Mouse (Mus musculus) 416B (cell line): ENCODE measurements around the gene Bphl.

Experiments used
- DNase-seq: peaks from one replicate; pipeline ENCODE4 v3.0.0; 2011; ENCODE audit warnings: low read depth

Bphl gene

DNA sequence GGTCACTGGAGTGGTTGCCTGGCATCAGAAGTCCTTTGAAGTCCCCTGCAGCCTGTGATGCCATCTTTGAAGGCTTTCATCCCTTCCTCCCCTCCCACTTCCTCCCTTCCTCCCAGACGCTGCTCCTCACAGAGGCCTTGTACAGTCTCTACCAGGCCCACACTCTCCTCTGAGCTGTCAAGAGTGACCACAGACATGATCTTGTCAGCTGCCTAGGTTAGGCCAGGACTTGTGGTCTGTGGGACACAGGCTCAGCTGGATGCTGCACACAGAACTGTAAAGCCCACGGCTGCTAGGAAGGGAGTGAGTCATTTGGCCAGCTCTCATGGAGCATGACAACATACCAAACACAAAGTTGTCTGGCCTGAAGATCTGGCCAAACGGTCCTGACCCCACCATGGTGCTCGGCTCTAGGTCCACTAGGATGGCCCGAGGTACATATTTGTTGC, 50.8 kb downstream of the Bphl start:
- peak; percentile 63 for DNase-seq

DNA sequence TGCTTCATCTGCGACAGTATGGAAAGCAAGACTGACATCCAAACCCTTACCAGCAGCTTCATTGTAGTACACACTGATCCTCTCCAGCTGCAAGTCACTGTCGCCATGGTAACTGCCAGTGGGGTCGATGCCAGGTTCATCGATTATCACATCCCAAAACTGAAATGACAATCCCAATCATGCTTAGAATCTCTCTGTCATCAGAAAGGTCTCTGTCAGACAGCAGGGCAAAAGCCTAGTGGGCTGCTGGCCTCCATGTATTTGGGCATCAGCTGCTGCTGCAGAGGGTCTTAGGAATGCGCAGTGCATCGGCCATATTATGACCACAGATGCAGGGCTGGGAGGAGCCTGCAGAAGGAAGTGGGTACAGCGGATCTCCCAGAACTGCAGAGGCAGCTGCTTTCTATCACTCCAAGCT, 51.5 kb downstream of the Bphl start:
- no peak for DNase-seq

DNA sequence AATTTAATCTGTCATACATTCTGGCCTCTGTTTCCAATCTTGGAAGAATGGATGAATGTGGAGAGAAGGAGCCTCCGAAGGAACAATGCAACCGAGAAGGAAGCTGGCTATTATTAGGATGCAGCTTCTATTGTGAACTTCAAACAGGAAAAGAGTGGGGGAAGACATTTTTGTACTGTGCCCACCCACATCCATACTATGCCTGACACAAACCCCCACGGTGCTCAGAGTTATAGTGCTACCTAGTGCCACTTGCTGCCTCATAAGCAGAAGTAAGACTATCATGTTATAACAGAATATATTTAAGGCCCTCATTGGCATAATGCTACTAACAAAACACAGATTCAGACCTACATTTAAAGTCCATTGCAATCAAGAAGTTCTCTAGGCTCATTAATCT, 52.0 kb downstream of the Bphl start:
- DNase-seq: no peak

DNA sequence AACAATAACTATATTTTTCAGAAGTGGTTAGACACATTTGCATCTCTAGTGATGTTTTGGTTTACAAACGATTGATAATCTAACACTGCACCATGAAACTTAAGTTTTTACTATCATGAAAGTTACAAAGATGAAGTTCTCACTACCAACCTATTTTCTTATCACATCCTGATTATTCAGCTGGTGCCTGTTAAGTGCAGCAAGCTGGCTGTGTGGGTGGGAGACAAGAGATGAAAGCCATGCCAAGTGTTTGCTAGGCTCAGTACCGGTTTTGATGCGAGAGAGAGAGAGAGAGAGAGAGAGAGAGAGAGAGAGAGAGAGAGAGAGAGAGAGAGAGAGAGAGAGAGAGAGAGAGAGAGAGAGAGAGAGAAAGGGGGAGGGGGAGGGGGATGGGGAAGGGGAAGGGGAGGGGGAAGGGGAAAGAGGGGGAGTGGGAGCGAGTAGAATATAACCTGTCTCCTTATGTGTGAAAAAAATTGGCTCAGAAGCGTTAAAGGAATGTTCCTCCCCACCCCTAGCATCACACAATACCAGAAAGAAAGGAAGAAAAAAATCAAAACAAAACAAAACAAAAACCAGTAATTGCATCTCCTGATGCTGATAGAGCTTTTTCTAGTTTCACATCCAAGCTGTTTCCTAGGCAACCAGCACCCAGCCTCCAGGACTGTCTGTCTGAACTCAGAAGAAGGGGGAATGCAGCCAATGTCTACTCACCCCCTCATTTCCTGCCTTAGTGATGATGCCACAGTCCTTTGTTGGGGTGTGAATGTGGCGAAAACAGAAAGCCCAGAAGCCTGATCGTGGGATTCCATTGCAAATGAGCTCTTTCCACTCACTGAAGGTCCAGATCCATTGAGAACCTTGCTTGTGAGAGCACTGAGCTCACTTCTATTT, 58.4 kb downstream of the Bphl start:
- no peak for DNase-seq

DNA sequence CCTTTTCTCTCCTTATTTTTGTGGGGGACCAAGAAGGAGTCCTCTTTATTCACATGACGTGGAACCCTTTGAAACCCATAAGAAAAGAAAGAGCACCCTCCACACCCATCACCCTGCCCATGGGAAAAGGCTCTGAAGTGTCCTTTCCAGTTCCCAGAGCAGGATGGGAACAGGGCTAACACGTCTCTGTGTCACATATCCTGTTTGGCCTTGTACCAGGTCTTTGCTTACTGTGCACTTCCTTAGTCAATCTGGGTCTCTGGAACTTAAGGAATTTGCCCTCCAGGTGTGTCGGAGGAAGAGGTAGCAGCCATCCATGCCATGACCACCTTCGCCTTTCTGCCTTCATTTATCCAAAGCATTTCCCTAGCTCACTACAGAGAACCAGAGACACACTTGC, 59.1 kb downstream of the Bphl start:
- DNase-seq: no peak

DNA sequence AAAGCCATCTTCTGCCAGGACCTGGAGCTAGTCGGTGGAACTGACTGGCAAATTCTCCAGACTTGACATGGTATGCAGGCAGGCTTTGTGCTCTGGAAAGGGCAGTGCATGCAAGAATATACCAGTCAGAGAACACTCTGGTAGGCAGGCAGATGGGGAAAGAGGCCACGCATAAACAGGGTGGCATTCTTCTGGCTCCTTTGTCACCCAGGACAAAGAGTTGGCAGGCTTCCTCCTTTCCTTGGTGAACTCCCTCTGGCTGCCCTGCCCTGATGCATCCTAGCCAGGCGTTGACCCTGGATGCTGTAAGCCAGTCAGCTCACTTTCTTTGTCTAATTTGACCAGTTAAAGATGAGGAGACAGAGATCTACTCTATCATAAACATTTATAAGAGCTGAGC, 59.7 kb downstream of the Bphl start:
- no peak for DNase-seq

DNA sequence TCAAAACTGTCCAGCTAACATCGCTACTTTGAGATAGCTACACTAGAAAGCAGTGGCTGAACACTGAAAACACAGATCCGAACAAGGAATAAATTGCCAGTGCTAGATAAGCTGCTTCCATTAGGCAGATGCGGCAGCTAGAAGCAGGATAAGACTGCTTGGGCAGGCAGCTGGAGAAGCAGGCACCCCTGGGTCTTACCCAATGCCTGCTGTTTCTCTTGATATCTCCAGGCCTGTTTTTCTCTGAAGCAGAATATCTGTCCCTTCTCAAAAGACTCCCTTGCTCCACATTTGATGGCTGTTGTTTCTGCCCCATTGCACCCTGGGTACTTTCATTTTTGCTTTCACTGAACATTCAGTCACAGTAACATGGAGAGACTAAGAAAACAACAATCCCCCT, 63.3 kb downstream of the Bphl start:
- no peak for DNase-seq

DNA sequence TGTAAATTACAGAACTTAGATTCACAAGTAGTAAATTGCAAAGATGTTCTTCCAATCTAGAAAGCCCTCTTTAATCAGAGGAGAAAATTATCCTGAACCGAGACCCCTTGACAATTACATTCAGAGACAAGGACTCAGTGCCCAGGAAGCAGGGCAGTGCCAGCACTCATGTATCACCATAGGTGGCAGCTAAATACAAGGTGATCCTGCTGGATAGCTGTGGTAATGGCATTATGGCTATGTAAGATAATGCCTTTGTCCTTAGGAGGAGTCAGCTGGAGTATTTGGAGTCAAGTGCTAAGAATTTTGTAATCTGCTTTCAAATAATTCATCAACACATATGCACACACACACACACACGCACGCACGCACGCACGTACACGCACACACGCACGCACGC, 63.9 kb downstream of the Bphl start:
- DNase-seq: no peak

DNA sequence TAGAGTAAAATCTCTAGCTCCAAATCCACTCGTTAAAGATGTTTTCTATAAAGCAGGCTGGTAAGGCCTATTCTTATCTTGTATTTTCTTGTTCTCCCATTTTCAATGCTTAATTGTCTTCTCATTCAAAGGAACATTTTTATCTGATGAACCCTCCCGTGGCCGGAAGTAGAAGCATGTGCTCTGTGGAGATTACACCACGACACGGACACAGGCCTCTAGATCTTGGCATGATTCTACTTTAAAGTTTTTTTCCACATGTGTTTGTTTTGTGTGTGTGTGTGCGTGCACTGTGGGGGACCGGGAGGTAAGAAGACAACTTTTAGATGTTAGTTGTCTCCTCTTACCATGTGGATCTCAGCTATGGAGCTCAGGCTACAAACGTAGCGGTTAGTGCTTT, 64.5 kb downstream of the Bphl start:
- peak; percentile 70 for DNase-seq

DNA sequence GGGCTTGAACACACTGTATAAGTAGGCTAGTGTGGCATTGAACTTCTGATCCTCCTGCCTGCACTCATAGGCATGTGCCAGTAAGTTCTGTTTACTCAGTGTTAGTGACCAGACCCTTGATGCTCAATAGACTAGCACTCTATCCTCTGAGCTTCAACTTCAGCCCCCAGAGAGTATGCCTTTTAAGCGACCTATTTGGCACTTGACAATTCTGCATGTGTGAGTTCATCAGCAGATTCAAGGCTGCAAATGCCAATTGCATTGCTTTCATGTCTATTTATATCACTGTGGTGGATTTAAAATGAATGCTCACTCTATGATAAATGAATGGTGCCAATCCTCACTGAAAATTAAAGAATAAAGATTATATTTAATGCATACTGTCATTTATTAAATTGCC, 68.0 kb downstream of the Bphl start:
- DNase-seq: no peak

DNA sequence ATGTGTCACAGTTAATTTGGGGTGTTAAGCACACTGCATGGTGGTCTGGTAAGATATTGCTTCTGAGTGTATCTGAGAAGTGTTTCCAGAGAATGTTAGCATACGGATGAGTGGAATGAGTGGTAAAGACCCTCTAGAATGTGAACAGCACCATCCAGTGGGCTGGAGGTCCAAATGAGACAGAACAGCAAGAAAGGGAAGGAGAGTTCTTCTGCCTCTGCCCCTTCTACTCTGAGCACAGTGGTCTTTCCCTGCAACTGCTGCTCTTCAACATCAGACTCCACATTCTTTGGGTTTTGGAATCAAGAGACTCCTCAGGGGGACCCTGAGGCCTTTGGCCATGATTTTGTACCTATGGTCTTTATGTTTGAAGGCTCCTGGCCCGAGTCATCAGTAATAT, 68.9 kb downstream of the Bphl start:
- no peak for DNase-seq

DNA sequence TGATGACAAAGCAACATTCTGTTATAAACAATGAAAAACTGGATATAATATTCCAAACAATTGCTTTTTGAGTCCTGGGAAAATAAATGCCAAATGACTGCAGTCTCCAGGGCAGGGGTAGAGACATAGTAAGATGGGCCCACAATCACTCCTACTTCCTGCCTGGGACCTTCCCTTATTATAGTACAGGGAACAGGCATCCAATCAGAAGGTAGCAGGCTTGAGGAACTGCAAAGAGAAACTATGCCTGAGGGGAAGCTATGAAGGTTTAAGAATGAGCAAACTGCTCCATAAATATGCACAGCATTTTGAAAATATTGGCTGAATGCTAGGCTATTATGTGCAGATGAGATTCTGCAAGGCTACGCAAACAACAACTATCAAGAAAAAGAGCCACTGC, 69.6 kb downstream of the Bphl start:
- DNase-seq: no peak

DNA sequence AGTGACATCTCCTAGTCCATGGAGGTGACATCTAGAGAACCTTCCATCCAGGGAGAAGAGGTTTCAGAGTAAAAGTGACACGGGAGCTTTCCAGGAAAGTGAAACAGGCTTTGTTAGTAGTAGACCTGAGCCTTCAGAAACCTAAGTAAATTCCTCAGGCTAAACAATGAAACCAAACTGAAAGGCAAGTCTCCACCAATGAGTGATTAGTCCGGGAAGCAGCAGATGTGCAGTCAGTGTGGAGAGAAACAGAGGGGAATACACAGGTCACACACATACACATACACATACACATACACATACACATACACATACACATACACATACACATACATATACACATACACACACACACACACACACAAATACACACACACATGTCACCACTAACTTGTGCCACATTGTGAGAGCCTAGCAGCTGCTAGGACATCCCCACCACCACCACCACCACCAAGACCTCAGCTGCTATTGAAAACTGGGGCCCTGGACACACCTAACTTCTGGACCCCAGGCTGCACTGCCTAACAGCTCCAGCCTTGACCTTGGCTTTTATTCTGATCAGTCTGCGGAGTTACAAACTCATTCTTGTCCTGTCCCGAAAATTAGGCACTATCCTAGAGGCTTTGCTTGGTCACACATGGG, 71.8 kb downstream of the Bphl start:
- no peak for DNase-seq

DNA sequence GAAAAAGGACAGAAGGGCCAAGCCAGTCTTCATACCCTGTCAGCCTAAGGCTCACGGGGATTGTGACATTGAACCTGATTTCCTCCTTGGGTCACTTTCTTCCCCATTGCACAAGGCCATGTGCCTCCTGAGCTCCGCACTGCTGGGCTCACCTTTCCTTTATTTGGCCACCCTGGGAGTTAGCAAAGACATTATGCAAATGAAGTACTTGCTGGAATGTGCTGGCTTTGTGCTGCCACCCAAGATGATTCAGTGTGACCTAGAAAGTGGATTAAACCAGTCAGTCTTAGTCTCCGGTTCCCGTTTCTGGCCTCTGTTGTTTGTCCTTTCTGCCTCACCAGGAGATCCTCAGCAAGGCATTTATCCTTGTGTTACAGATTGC, 72.3 kb downstream of the Bphl start:
- DNase-seq: no peak

DNA sequence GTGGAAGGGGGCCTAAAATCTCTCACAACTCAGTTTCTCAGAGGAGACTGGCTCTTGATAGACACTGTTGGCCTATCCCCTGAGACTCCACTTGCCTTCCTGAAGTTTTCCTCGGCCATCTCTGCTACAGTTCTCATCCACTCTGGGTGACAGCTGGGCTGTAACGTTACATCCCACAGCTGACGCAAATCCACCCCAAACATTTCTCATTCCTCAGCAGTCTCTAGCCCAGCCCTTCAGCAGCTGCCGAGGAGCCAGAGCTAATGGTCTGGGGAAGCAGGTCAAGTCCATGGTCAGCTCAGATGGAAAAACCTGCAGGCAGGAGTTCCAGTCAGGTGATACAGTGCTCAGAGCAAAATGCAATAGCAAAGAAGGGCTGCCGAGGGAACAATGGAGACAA, 73.6 kb downstream of the Bphl start:
- no peak for DNase-seq

DNA sequence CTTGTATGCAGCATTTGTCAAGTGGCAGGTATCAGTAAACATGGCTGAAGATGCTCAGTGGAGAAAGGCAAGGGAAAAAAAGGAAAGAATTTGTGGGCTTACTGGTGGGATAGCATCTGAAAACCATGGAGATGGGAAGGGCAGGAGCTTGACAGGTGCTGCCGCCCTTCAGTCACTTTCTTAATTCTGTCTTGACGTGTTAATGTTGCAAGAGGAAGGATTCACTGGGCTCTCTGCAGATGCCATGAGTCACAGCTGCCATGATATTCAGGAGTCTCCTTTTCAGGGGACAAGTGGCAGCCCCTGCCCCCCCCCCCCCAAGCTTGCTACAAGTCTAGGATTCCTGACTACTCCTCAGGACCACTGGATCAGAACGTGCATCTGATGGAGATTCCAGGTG, 74.5 kb downstream of the Bphl start:
- DNase-seq: no peak

DNA sequence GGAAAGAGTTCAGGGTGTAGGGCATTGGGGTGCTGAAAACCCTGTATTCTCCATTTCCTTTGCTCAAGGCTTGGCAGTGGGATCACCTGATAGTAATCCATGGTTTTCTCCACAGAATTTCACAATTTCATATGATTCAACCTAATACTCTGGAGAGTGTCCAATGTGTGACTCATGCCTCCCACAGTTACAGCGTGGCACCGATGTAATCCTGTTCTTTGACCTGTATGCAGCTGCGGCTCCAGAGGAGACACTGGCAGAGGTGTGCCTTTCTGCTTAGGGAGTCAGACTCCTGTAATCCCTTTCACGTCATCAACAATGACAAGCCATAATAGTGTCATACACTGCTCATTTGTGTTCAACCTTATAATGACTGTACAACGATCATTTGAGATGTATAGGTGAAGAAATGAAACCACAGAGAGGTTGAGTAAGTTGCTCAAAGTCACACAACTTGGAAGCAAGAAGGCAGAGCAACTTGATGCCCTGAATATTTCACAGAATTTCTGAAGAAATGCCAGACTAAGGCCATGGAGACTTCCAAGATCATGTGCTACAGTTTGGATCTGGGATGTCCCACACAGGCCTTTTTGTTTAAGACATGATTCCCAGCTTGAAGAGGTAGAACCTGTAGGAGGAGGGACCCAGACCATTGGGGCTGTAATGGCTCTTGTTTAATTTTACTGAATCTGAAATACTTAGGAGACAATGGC, 75.1 kb downstream of the Bphl start:
- peak; percentile 65 for DNase-seq

DNA sequence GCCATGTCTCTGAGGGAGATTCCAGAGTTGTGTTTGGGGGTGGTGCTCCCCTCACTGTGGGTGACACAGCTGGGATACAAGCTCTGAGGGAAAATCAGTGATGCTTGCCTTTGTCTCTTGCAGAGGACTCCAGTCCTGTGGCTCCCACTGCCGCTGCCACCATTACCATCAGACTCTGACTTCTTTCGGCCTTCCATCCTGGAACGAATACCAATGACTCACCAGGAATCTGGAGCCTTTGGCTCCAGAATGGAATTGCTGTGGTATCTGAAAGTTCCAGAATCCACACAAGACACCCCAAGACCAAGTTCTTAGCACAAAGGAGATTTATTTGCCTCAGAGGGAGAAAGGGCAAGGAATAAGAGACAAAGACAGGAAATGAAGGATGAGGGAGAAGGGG, 75.7 kb downstream of the Bphl start:
- DNase-seq: no peak

DNA sequence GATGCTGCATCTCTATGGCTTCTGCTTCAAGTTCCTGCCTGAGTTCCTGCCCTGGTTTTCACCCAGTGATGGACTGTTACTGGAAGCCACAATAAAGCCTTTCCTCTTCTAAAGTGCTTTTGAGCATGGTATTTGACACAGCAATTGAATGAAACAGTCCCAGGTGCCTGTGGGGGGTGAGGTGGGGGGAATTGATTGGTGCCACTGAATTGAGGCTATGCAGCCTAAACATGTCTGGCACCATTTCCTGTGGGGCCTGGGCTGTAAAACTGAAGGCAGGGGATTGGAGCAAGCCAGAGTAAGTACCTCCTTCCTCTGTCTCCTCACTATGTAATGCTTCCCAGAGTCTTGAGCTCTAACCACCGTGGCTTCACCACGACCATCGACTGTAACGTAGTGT, 77.3 kb downstream of the Bphl start:
- DNase-seq: no peak

DNA sequence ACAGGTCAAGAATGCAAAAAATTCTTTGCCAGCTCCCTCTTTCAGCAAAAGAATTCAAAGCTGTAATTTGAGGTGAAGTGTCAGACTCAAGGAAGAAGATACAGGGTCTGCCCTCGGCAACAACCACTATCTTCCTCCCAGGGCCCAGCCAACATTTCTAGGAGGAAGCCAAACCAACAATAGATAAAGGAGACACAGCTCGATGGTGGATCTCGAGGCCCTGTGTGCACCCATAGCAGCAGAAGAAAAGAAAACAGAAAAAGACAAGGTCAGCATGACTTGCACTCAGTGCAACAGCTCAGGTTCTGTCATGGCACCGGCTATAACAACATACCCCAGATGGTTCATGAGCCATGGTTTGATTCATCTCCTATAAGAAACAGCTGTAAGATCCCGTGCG, 79.1 kb downstream of the Bphl start:
- no peak for DNase-seq

DNA sequence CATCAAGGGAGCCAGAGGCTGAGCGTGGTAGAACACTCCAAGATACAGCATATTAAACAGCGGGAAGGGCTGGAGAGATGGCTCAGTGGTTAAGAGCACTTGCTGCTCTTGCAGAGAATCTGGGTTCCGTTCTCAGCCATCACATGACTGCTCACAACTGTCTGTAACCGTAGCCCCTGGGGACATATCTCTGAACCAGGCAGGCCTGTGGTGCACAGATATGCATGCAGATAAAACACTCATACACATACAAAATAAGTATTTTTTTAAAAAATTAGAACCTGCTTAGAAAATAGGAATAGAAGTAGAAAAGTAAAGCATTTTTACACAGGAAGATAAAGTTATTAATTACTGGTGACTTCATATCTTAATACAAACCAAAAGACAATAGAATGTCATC, 81.4 kb downstream of the Bphl start:
- no peak for DNase-seq

DNA sequence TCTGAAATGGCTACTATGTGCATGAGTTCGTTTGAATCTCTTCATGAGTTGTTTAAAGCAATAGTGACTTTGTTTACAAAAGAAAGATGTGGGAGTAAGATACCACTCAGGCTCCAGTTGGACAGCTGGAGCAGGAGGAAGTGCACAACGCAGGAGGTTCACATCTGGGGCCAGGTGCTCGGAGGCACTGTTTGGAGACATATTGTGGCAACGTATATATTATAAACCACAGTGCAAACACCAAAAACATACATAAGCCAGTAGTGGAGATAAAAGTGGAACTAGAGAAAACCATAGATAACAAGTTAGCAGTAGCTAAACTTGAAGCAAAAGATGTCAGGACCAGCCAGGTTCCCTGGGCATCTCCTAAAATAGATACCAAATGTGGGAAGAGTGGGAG, 82.0 kb downstream of the Bphl start:
- DNase-seq: no peak

DNA sequence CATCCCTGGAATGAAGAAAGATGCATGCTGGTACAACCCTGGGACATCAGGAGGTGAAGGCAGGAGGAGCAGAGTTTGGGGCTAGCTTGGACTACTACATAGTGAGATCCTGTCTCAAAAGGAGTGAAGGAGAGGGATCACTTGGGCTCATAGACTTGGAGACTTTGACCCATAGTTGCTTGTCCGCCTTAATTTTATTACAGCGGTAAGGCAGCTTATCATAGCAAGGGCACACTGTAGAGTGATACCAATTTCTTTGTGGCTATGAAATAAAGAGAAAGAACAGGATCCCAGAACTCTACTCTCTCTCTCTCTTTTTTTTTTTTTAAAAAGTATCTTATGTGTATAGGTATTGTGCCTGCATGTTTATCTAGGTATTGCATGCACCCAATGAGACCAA, 83.1 kb downstream of the Bphl start:
- no peak for DNase-seq
